Mouse (Mus musculus) induced T-regulatory cell, adult 2 months (primary cell): ENCODE measurements around the gene Myt1.

Source experiments
- DNase-seq: peaks from one replicate; pipeline ENCODE4 v3.0.0-alpha.2; 2012; ENCODE audit warnings: low read depth

Myt1 gene

DNA sequence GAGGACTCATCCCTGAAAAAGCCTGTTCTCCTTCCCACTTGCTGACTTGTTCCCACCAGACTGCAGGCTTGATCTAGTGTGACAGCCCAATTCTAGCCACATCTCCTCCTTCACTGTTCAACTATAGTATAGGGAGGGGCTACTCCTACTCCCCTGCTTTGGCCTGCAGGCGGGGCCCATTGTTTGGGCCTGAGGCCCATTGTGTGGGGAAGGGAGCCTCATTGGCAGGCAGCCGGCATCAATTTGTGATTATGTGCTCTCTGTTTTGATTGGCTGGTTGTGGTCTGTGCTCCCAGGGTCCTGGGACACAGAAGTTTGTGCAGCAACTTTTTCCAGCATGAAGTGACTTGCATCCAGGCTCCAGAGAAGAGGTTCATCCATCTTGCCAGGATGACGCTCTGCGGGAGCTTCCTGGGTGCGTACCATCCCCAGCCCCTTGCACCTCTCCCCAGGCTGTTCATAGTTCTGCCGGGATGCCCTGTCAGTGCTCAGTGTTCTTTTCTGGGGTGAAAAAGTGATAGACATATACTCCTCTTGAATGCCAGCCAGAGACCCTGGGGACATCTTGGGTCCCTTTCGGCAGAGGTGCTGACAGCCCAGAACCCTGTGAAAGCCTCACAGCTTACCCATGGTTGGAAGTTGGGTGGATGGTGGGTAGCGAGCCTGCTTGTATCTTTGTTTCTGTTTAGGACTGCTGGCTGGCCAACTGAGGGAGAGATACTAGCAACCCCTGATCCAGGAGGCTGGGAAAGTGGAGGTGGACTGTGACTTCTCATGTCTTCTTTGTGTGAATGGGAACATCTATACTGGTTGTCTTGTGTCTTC lies at the start of gene Myt1:
TSS of gene Myt1 (plus strand) at position 327 of the 825 bp plus-strand sequence.
- no peak for DNase-seq

DNA sequence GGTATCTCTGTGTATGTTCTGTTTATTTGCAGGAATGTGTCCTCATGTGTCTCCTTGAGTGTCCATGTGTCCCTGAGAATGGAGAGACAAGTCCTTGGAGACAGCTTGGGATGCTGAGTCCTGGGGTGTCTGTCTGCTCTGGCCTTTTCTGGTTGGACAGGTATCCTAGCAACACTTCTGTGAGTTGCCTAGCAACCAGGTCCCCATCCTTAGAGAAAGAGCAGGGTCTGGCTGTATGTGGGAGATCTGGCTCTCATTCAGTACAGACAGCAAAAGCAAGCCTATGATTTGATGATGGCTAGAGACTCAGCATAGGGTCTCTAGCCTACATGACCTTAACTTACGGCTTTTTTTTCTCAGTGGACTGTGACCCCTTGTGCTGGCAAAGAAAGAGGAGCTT lies 49.4 kb upstream of the Myt1 start:
- no peak for DNase-seq

DNA sequence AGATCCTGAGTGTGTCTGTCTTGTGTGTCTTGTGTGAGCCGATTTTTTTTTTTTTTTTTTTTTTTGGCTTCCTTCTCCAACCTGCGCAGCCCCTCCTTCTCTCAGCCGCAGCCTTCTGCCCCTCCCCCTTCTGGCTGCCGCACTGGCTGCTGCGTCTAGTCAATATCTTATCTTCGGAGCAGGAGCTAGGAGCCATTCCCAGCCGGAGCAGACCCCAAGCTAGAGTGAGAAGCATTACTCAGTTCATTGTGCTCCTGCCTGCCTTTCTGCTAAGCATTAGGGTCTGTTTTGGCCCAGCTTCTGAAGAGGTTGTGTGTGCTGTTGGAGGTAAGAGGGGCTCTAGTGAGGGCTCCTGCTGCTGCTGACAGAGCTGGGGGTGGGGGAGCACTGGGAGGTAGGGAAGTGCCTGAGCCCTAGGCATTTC lies 48.2 kb upstream of the Myt1 start, which contains the start of gene Oprl1:
TSS of gene Oprl1 (plus strand) at position 114 of the 424 bp plus-strand sequence.
- no peak for DNase-seq

DNA sequence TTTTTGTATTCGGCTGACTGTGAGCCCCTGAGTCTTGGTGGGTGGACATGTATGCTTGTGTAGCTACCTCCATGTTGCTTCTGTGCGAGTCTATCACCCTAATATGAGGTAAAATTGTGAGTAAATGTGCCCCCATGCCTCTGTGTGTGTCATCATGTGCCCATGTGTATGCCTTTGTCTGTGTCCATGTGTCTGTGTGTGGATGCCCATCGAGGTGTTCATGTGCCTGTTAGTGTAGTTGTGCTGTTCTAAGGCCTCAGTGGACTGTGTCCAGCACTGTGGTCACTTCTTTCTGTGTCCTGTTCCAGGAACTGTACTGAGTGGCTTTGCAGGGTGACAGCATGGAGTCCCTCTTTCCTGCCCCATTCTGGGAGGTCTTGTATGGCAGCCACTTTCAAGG lies 47.8 kb upstream of the Myt1 start:
- DNase-seq = no peak

DNA sequence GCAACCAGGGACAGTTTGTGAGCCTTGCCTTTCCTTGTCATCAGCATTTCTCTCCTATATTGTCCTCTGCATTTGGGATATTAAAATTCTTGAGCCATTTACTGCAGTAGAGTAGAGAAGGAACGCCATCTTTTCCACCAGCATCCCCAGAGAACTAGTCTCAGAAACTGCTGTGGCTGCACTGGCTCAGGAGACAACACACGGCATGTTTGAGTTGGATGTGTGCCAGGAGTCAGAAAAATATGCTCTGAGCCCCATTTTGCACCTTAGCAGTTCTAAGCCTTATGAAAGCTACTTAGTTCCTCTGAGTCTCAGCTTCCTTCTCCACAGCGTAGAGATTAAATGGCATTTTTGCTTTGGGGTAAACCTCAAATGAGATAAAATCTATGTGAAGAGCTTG lies 46.1 kb upstream of the Myt1 start:
- DNase-seq = no peak

DNA sequence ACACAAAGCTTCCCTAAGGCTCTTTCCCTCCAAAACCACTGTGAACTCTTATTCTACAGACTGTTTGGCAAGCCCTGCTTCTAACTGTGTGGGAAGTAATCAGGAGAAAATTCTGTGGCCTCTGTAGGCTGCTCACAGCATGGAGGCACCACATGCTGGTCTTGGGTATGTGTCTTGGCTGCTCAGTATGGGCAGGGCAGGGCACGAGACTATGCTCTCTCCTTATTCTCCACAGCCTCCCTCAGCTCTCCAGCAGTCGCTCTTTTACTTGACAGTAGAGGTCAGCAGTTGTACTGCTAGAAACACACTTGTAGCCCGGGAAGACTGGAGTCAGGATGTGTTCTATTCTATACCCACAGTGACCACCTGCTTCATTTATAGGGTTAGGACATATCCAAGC lies 43.1 kb upstream of the Myt1 start:
- DNase-seq = no peak

DNA sequence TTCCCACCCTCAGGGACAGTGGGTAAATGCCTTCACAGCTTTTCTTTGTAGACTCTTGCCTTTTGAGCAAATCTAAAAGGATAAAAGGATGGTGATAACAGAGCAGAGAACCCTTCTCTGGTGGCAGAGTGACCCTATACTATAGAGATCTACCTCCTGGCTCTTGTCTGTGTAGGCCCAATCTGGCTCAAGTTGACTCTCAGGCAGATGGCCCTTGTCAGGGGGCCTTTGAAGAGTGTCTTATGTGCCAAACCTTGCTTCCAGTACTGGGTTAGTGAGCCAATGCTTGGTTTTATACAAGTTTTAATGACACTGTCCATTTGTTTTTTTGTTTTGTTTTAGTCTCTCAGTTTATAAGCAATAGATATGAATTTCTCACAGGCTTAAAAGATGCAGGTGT lies 41.9 kb upstream of the Myt1 start:
- DNase-seq = no peak

DNA sequence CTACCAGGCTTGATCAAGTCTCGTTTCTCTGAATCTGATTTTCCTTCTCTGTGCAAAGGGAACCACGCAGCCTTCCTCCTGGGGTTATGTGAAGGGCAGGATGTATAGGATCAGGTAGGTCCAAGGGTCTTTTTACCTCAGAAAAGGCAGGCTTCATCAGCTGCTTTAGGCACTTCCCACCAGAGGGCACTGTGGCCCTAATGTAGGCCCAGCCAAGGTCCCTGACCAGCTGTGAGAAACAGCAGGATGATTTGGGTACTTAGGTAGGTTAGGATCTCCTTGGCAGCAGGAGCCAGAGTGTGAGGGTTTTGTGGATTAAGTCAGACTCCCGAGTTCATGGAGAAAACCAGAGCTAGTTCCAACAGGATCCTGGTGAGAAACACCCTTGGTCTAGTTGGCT lies 40.9 kb upstream of the Myt1 start:
- DNase-seq = peak; percentile 46

DNA sequence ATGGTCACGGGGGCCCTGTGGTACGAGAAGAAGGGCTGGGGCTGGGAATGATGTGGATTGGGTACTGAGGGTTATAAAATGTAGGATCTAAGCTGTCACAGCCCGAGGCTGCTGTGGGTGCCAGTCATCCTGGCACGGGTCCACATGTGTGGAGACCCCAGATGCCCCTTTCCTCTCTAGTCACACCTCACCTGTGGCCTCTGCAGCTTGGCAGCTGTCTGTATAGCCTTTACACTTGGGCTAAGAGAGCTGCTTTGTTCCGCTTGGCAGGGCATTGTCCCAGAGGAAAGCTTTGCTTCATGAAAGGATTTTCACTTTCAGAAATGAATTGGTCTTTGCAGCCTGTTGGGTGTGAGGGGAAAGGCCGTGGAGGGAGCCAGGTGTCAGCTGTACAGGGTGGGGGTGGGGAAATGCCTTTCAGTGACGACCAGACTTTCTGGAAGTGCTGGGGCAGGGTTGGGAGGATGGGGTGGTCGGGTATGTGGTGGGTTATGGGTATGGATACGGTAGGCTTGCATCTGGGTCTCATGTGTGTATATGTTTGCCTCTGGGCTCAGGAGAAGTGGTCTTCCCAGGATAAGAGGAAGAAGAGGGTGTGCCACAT lies 35.4 kb upstream of the Myt1 start:
- no peak for DNase-seq

DNA sequence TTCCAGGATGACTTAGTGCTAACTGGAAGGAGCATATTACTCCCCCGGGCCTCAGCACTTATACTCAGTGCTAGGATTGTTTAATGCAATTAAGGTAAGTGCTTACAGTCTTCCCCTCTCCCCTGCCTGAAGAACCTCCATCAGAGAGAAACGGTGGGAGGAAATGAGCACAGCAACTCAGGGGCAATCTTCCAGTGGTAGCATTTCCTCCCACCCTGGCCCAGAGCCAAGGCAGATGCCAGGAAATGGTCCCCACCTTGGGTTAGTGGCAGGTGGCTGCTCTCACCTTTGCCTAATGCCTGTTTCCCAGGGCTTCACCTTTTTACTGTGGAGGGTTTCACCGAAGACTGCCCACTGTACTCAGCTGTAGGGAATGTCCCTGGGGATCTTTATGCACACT lies 33.1 kb upstream of the Myt1 start:
- DNase-seq = no peak

DNA sequence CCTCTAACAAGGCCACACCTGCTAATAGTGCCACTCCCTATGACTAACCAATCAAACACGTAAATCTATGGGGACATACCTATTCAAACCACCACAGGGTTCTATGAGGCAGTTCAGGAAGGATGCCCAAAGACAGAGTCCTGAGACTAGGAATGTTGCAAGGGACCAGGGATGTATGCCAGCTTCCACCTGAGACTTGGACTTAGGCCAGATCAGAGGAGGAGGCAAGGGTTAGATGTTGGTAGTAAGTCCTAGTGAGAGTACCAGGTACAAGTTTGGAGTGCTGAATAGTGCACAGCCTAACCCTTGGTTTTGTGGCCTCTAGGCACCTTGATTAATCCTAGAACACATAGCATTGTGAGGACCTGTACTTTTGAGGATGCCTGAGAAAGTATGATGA lies 10.5 kb upstream of the Myt1 start:
- no peak for DNase-seq

DNA sequence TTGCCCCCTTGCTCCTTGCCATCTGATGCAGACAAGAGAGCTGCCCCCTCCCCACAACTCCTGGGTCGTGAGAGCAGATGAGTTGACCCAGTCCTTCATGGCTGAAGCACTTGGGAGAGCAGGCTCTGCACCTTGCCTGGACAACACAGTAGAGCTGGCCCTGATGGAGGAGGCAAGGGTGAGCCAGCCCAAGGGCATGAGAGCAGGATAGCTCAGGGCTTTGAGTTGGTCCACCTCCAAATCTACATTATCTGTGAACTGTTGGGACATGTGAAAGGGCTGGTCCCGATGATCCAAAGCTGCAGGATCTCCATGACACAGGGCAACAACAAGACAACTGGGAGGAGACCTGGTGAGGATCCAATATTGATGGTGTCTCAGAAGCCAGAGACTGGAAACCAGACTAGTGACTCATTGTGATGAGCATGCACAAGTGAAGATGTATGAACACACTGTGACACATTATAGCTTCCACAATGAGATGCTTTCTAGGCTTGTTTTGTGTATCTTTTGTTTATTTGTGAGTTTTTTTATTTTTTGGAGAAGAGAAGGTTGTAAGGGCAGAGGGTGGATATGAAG lies 4.9 kb upstream of the Myt1 start:
- DNase-seq = no peak

DNA sequence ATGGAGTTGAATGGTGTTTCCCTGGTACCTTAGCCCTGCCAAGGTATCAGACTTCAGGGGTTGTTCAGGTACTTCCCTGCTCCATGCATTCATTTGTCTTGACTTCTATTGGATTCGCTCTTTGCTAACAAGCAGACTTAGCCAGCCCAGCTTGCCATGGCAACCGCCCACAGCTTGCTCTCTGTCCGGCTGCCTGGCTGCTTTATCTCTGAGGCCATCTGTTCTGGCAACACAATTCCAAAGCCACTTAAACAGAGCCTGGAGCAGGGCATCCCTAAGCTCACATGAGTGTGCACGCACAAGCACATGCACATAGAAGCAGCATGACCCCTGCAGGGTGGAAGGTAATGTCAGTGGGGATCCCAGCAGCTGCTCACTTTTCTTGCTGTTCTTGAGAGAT lies 4.1 kb upstream of the Myt1 start:
- DNase-seq = no peak

DNA sequence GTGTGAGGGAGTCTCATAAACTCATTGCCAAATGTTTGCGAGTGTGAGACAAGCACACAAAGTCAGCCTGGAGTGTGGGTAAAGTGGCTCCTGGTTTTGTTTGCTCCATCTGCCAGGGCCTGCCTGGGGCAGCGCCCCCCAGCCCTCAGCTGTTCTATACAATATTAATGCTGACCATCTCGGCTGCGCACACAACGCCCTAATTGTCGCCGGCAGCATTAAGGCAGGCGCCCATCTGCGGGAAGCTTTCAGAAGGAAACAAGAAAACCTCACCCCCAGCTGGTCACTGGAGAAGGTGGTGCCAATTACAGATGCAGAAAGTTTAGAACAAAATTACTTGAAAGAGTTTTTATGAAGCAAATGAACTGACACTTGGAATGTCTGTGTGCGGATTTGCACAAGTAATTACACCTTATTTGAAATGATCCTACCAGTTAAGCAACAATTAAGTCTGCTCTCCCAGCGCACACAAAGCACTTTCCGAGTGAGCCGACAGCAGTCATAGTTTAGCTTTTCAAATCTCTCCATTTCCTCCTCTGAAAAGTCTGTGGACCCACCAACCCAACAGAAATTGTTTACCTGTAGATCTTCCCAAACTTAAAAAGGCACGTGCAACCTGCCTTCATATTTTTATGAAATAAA lies 875 bp downstream of the Myt1 start:
- DNase-seq = no peak

DNA sequence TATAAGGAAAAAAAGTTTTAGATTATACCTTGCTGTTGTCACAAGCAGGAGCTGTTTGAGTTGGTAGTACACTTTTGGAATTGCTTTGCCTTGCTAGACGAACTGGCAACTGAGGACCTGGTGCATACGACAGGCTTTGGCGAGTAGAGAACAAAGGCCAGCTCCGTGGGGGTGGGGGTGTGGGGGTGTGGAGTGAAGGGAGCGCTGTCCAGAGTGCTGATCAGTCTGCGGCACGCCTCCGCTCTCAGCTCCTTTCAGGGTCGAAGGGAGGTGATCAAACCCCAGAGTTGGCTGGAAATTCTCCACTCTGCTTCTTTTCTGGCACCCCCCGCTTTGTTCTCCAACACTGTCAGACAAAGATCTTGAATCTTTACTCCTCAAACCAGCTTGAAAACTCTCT lies 1.5 kb downstream of the Myt1 start:
- DNase-seq = peak; percentile 10

DNA sequence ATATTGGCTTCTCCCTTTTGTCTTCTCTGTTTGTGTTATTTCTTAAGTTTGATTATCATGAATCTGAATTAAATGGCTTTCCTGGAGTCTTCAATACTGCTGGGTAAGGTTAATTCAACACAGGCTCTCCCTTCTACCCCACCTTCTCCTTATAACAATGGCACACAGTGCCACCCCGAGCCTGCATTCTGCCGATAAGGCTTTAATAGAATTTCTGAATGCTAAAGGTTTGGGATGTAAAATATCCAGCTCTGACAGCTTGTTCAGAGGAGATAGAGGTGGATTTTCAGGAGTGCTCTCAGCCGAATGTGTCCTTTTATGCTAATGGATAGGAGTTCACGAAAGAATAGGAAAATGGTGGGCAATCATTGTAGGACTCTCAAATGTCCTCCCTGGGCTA lies 2.1 kb downstream of the Myt1 start:
- no peak for DNase-seq

DNA sequence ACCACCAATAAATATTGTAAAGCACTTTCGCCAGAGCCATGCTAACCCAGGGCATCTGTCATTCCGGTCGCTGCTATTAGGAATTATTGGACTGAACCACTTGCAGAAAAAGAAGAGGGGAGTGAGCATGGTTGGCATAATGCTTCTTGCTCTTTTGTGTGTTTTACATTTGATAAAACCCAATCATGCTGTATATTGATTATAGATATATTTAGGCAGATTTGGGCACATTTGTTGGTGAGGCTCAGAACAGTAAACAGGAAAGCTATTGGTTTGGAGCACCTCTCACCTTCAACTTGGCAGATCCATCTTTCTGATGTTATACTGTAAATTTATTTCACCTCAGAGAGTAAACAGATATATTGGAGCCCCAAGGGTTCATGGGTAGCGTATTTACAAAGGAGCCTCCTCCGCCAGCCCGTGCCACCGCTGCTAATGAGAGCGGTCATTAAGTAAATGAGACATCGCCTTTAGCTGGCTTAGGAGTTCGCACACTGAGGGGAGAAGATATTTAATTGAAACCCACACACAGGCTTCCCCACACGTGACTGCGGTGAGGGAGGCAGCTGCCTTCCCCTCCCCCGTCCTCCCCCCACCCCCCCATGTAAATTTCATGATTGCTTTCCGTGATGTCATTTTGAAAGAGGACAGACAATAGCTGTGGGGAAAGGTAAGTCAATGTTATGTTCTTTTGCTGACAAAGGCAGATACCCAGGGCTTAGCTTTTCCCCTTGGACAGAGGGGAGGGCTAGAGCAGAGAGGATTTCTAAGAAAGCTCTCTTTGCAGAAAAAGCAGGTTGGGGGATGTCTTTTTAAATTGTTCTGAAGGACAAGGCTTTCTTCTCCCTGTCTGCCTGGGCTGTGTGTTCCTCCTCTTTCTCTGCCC lies 3.8 kb downstream of the Myt1 start:
- no peak for DNase-seq

DNA sequence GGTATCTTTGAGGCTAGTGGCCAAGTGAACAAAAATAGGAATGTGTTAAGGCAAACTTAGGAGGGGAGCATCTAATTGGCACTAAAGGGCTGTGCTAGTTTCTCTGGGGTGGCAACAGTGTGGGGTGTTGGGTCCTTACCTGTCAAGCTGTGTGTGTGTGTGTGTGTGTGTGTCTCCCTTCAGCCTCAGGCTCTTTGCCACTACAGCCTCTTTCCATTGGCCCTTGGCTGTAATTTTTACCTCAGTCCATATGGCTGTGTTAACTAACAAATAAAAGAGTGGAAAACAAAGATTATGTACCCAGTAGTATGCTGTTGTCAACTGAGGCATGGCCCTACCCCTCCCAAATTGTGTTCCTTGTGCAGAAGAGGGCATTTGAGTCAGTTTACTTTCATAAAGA lies 5.3 kb downstream of the Myt1 start:
- DNase-seq = no peak

DNA sequence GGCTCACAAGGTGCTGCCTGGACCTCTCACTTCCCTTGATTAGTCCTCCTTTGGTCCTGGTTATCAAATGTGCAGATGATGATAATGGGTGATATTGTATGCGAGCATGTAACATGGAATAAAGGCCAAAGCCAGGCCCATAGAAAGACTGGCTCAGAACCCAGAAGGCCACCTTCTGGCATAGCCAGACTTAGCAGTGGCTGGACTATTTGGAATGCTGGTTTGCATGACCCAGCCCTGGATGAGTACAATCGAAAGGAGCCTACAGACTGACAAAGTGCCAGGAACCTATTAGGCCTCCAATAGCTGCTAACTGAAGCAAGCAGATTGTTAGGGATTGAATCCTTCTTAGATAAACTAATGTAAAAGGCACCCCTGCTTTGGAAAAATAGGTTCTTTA lies 6.3 kb downstream of the Myt1 start:
- DNase-seq = no peak

DNA sequence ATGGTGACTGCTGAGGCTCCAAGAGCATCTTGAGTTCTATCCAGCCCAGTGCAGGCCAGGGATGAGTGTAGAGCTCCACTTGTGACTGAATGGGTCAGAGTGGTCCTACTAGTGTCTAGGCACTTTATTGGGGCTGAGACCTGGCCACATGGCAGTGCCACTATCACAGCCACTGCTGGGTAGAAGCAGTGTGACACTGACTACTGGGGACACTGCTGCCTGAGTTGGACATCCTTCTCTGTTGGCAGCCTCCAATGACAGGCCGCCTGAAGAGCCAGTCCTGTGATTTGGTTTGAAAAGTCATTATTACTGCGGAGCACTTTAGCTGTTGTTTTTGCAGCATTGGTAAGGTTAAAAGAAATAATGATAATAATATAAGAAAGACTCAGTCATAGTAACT lies 10.1 kb downstream of the Myt1 start:
- no peak for DNase-seq

DNA sequence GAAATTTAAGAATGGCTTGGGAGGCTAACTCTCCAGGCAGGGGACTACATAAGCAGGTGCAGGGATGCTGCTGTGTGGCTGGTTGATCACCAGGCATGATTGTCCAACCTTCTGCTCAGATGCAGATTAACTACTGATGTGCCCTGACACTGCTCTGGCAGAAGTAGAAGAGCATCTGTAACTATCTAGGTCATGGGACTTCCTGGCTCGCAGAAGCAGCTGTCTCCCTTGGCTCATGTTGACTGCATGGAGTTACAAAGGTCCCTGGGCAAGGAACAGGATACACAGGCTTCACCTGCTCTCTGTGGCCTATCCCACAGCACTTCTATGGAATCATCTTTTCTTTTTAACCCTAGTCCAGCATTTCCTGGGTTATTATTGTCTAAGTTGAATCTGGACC lies 12.7 kb downstream of the Myt1 start:
- no peak for DNase-seq

DNA sequence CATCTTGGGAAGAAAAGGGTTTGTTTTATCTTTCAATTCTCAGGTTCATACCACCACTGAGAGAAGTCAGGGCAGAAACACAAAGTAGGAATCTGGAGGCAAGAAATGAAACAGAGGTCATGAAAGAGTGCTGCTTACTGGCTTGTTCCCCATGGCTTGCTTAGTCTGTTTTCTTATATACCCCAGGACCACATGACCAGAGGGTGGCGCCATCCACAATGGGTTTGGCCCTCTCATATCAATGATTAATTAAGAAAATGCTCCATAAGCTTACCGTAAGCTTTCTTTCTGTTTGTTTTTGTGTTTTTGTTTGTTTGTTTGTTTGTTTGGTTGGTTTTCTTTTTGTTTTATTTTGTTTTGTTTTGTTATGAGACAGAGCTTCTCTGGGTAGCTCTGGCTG lies 14.6 kb downstream of the Myt1 start:
- DNase-seq = peak; percentile 50
